Mouse (Mus musculus): ENCODE results near the gene Ddx23. TPM values are rescaled to one million over a fixed set of nuclear protein-coding genes. Genes with fewer than 3 reads are reported as not detected.

Ddx23 gene
- polyA plus RNA-seq (2015; fragmentation: Nextera tagmentation; extraction: Ambion mirVana), result 8.2 and 10.3 TPM in 2 replicates

- Histone ChIP-seq H3K4me3 (ENCODE audit: low read depth, low read length) (peak within 1 kb of the TSS; percentile 86), H3K9ac (ENCODE audit: low read length) (peak within 1 kb of the TSS; percentile 88), H3K9me3 (ENCODE audit: control insufficient read depth, low read length) (no peaks in the 10 kb centered on the region), H3K36me3 (ENCODE audit: control insufficient read depth, insufficient read depth, low read length) (peaks cover 5% of the 10 kb centered on the region), H3K4me2 (replicated peaks; ENCODE audit: low read depth) (peak within 1 kb of the TSS; percentile 53), H3K4me1 (replicated peaks; ENCODE audit: control insufficient read depth, insufficient read depth) (no peaks in the 10 kb centered on the region), H3K27ac (replicated peaks) (peak within 1 kb of the TSS; percentile 96), H3K27me3 (ENCODE audit: control insufficient read depth, insufficient read depth, low read length) (no peaks in the 10 kb centered on the region)
- TF ChIP-seq CTCF (IDR thresholded peaks at IDR 0.05; ENCODE audit: low read depth) (peak; percentile 7), EP300 (optimal IDR thresholded peaks at IDR 0.05) (no peak)
- ATAC-seq (ENCODE audit: low FRiP score, low TSS enrichment), result peak; percentile 96
- DNase-seq (ENCODE audit: low spot score), result peak; percentile 97
- WGBS, result 3% methylated on average over 47 of the region's 48 CpGs
Measured at GRCm38 (mm10) chr15:98662567-98663545, at the start of gene Ddx23. Gene Ddx23, minus strand, starts transcription at chr15:98662894.

GRCm38 (mm10) chr15:98710442-98710841 lies 47.7 kb upstream of the Ddx23 start:
- WGBS, result 17% methylated on average over 9 of the region's 9 CpGs
- Histone ChIP-seq H3K9ac (ENCODE audit: low read length) (no peak overlapping the region), H3K27me3 (ENCODE audit: control insufficient read depth, insufficient read depth, low read length) (no peaks in the 10 kb centered on the region), H3K4me3 (ENCODE audit: low read depth, low read length) (no peak overlapping the region), H3K4me1 (replicated peaks; ENCODE audit: control insufficient read depth, insufficient read depth) (no peaks in the 10 kb centered on the region), H3K36me3 (ENCODE audit: control insufficient read depth, insufficient read depth, low read length) (no peaks in the 10 kb centered on the region), H3K27ac (replicated peaks) (no peak overlapping the region), H3K4me2 (replicated peaks; ENCODE audit: low read depth) (no peak overlapping the region), H3K9me3 (ENCODE audit: control insufficient read depth, low read length) (no peaks in the 10 kb centered on the region)
- ATAC-seq (ENCODE audit: low FRiP score, low TSS enrichment) (peak; percentile 31; the same call in 1 of the 2 replicates), DNase-seq (ENCODE audit: low spot score) (peak; percentile 79)
- peak; percentile 85 for TF ChIP-seq CTCF (IDR thresholded peaks at IDR 0.05; ENCODE audit: low read depth)
- no peak for TF ChIP-seq EP300 (optimal IDR thresholded peaks at IDR 0.05)

GRCm38 (mm10) chr15:98707766-98708372 lies 45.2 kb upstream of the Ddx23 start, which contains the start of gene Ccdc65:
Gene Ccdc65, plus strand, starts transcription at chr15:98708207.
- DNase-seq (ENCODE audit: low spot score) (peak; percentile 88), ATAC-seq (ENCODE audit: low FRiP score, low TSS enrichment) (peak; percentile 86)
- TF ChIP-seq CTCF (IDR thresholded peaks at IDR 0.05; ENCODE audit: low read depth) (peak; percentile 87), EP300 (optimal IDR thresholded peaks at IDR 0.05) (no peak)
- Histone ChIP-seq H3K36me3 (ENCODE audit: control insufficient read depth, insufficient read depth, low read length) (no peaks in the 10 kb centered on the region), H3K9ac (ENCODE audit: low read length) (0 out of 2 replicates have a peak within 1 kb of the TSS, but pooled peaks have one; percentile 38), H3K27me3 (ENCODE audit: control insufficient read depth, insufficient read depth, low read length) (no peaks in the 10 kb centered on the region), H3K27ac (replicated peaks) (no peak within 1 kb of the TSS), H3K4me1 (replicated peaks; ENCODE audit: control insufficient read depth, insufficient read depth) (no peaks in the 10 kb centered on the region), H3K4me3 (ENCODE audit: low read depth, low read length) (peak within 1 kb of the TSS; percentile 33), H3K9me3 (ENCODE audit: control insufficient read depth, low read length) (no peaks in the 10 kb centered on the region), H3K4me2 (replicated peaks; ENCODE audit: low read depth) (peak within 1 kb of the TSS; percentile 51)
- 21% methylated on average over 16 of the region's 16 CpGs for WGBS

- H3K9ac ChIP-seq (ENCODE audit: low read length), result no peak overlapping the region
- 49% methylated on average over 9 of the region's 9 CpGs for WGBS
- H3K27me3 ChIP-seq (ENCODE audit: control insufficient read depth, insufficient read depth, low read length), result 0 out of 2 replicates have a peak, but pooled peaks cover 2% of the 10 kb centered on the region
- DNase-seq (ENCODE audit: low spot score) (no peak), ATAC-seq (ENCODE audit: low FRiP score, low TSS enrichment) (no peak)
- no peaks in the 10 kb centered on the region for H3K4me1 ChIP-seq (replicated peaks; ENCODE audit: control insufficient read depth, insufficient read depth)
- no peak overlapping the region for H3K27ac ChIP-seq (replicated peaks)
- no peaks in the 10 kb centered on the region for H3K9me3 ChIP-seq (ENCODE audit: control insufficient read depth, low read length)
- TF ChIP-seq EP300 (optimal IDR thresholded peaks at IDR 0.05), result no peak
- no peak for TF ChIP-seq CTCF (IDR thresholded peaks at IDR 0.05; ENCODE audit: low read depth)
- H3K4me2 ChIP-seq (replicated peaks; ENCODE audit: low read depth), result no peak overlapping the region
- no peaks in the 10 kb centered on the region for H3K36me3 ChIP-seq (ENCODE audit: control insufficient read depth, insufficient read depth, low read length)
- H3K4me3 ChIP-seq (ENCODE audit: low read depth, low read length), result no peak overlapping the region
Measured at GRCm38 (mm10) chr15:98704312-98704711, 41.6 kb upstream of the Ddx23 start.

- Histone ChIP-seq H3K36me3 (ENCODE audit: control insufficient read depth, insufficient read depth, low read length) (no peaks in the 10 kb centered on the region), H3K27ac (replicated peaks) (no peak overlapping the region), H3K9me3 (ENCODE audit: control insufficient read depth, low read length) (no peaks in the 10 kb centered on the region), H3K9ac (ENCODE audit: low read length) (no peak overlapping the region), H3K4me3 (ENCODE audit: low read depth, low read length) (peak overlapping the region; percentile 15; the same call in 1 of the 2 replicates), H3K4me1 (replicated peaks; ENCODE audit: control insufficient read depth, insufficient read depth) (no peaks in the 10 kb centered on the region), H3K4me2 (replicated peaks; ENCODE audit: low read depth) (peak overlapping the region; percentile 52), H3K27me3 (ENCODE audit: control insufficient read depth, insufficient read depth, low read length) (0 out of 2 replicates have a peak, but pooled peaks cover 2% of the 10 kb centered on the region)
- 4% methylated on average over 40 of the region's 40 CpGs for WGBS
- peak; percentile 98 for TF ChIP-seq CTCF (IDR thresholded peaks at IDR 0.05; ENCODE audit: low read depth)
- TF ChIP-seq EP300 (optimal IDR thresholded peaks at IDR 0.05), result no peak
- DNase-seq (ENCODE audit: low spot score) (peak; percentile 91), ATAC-seq (ENCODE audit: low FRiP score, low TSS enrichment) (peak; percentile 88)
Measured at GRCm38 (mm10) chr15:98699190-98700105, 36.8 kb upstream of the Ddx23 start.
